Mouse (Mus musculus) liver, postnatal 0 days (tissue): ENCODE data around the gene Nras.

Experiments
- CTCF ChIP-seq: sonication (generic); IDR thresholded peaks from 2 replicates; pipeline ENCODE4 v1.5.1; 2016; ENCODE audit warnings: antibody characterized with exemption, low read depth
- EP300 ChIP-seq: IDR thresholded peaks from 2 replicates; pipeline ENCODE4 v1.6.1; 2016; ENCODE audit warnings: antibody characterized with exemption, low read depth, mild to moderate bottlenecking

GRCm38 (mm10) chr3:103066927-103067326, 8.8 kb downstream of the Nras start:
- TF ChIP-seq CTCF (no peak), EP300 (no peak)
